Mouse (Mus musculus) ES-E14 (cell line): Measurements from ENCODE around the gene Grin2c.

Source experiments
- HCFC1 ChIP-seq: IDR thresholded peaks from 2 replicates; pipeline ENCODE4 v1.6.1; 2012; ENCODE audit warnings: low read length, inconsistent platforms, borderline replicate concordance; ENCODE audit not compliant: insufficient read depth
- MAFK ChIP-seq: IDR thresholded peaks from 2 replicates; pipeline ENCODE4 v1.6.1; 2014; ENCODE audit warnings: mild to moderate bottlenecking, low read depth, low read length, inconsistent platforms; ENCODE audit not compliant: insufficient read depth
- ZC3H11A ChIP-seq: IDR thresholded peaks from 2 replicates; pipeline ENCODE4 v1.6.1; 2012; ENCODE audit warnings: low read depth, mild to moderate bottlenecking, inconsistent platforms, low read length, borderline replicate concordance
- ZNF384 ChIP-seq: IDR thresholded peaks from 2 replicates; pipeline ENCODE4 v1.6.1; 2012; ENCODE audit warnings: low read depth, low read length, inconsistent platforms

GRCm38 (mm10) chr11:115288305-115288704 lies 21.3 kb upstream of the Grin2c start:
- no peak for TF ChIP-seq ZNF384
- no peak for TF ChIP-seq ZC3H11A
- no peak for TF ChIP-seq MAFK
- no peak for TF ChIP-seq HCFC1
